Mouse (Mus musculus): ENCODE data around the gene Dtd2.

GRCm38 (mm10) chr12:52013274-52013673 is 7.0 kb upstream of the Dtd2 start:
- TF ChIP-seq CTCF (IDR thresholded peaks at IDR 0.05; ENCODE audit: low read depth) (no peak), EP300 (optimal IDR thresholded peaks at IDR 0.05) (no peak)
